Mouse (Mus musculus): ENCODE results near the gene Fdxr.

DNA sequence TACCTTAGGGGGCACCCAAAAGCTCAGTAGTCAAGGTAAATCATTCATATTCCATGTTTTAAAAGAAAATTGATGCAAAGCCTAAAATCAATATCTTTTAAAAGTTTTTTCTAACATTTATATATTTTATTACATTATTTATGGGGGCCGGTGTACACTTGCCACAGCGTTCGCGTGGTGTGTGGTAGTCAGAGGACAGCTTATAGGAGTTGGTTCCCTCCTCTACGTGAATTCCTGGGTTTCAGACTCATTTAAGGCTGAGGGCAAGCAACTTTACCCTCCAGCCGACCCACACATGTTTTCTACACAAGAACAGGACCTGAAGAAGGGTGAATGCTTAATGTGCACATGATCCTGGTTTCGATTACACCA, 740 bp upstream of the Fdxr start:
- TF ChIP-seq CTCF (IDR thresholded peaks at IDR 0.05; ENCODE audit: extremely low read depth, insufficient read length, insufficient replicate concordance, low read depth, low read length) = no peak
- TF ChIP-seq POLR2A (IDR thresholded peaks at IDR 0.05; ENCODE audit: low read depth, low read length) = no peak

Measured in small intestine, adult 2 months (tissue).